Mouse (Mus musculus) heart, embryonic 13.5 days (tissue): ENCODE data around the gene Plrg1. TPM values are rescaled to one million over a fixed set of nuclear protein-coding genes. Genes with fewer than 3 reads are reported as not detected.

Source experiments
- ATAC-seq: fragments of 200-750 bp; cut with Nextera tagmentation; 2 replicates; pipeline ENCODE4 v1.8.0; 2017; ENCODE audit warnings: moderate TSS enrichment; ENCODE audit not compliant: insufficient number of reproducible peaks, low FRiP score, low TSS enrichment; ENCODE audit errors: extremely low read depth
- H3K27ac ChIP-seq: fragments of 300-500 bp; sonication (generic); replicated peaks from 2 replicates; pipeline ENCODE4 v1.5.1; 2015; ENCODE audit warnings: moderate library complexity, mild to moderate bottlenecking, inconsistent platforms
- H3K27me3 ChIP-seq: fragments of 300-500 bp; sonication (generic); replicated peaks from 2 replicates; pipeline ENCODE4 v1.6.1; 2015; ENCODE audit warnings: mild to moderate bottlenecking, inconsistent platforms
- H3K36me3 ChIP-seq: fragments of 300-500 bp; sonication (generic); 2 replicates; pipeline ENCODE4 v1.6.1; 2015; ENCODE audit warnings: mild to moderate bottlenecking, inconsistent platforms
- H3K4me1 ChIP-seq: fragments of 300-500 bp; sonication (generic); 2 replicates; pipeline ENCODE4 v1.6.1; 2015; ENCODE audit warnings: inconsistent platforms
- H3K4me2 ChIP-seq: fragments of 300-500 bp; sonication (generic); 2 replicates; pipeline ENCODE4 v1.6.1; 2015; ENCODE audit warnings: inconsistent platforms, mild to moderate bottlenecking, moderate library complexity
- H3K4me3 ChIP-seq: fragments of 300-500 bp; sonication (generic); 2 replicates; pipeline ENCODE4 v1.5.1; 2015; ENCODE audit warnings: moderate library complexity, mild to moderate bottlenecking, inconsistent platforms
- H3K9ac ChIP-seq: fragments of 300-500 bp; sonication (generic); 2 replicates; pipeline ENCODE4 v1.6.1; 2015; ENCODE audit warnings: inconsistent platforms, mild to moderate bottlenecking, moderate library complexity
- H3K9me3 ChIP-seq: fragments of 300-500 bp; sonication (generic); 2 replicates; pipeline ENCODE4 v1.6.1; 2016; ENCODE audit warnings: inconsistent platforms
- WGBS: fragments of 180-500 bp; shearing (Covaris S2); methylation state at CpG from one replicate; pipeline ENCODE4 v1.1.7; 2015; ENCODE audit warnings: mixed read lengths; 5-methylcytosine and 5-hydroxymethylcytosine counted together
- polyA plus RNA-seq: library from polyadenylated mRNA; unstranded; fragments of >200 nt; fragmentation: Nextera tagmentation; extraction: Ambion mirVana; gene quantifications from 2 replicates; pipeline ENCODE4 v1.2.1, GENCODE M21; 2015

Plrg1 gene
- polyA plus RNA-seq, 1 experiment from 2014 or later: 56.5 TPM

- Histone ChIP-seq H3K27me3 (peaks cover 4% of the 10 kb centered on the region; the same call in 1 of the 2 replicates), H3K4me3 (peak overlapping the region; percentile 41; the same call in 1 of the 2 replicates), H3K9me3 (no peaks in the 10 kb centered on the region), H3K4me1 (peaks cover 12% of the 10 kb centered on the region; the same call in 1 of the 2 replicates), H3K27ac (no peak overlapping the region), H3K9ac (no peak overlapping the region), H3K36me3 (no peaks in the 10 kb centered on the region), H3K4me2 (peak overlapping the region; percentile 64)
- ATAC-seq: no peak
- 79% methylated on average over 1 of the region's 1 CpGs for WGBS
Observed at GRCm38 (mm10) chr3:83099139-83099538, 43.8 kb downstream of the Plrg1 start.

- H3K36me3 ChIP-seq: no peaks in the 10 kb centered on the region
- no peak overlapping the region for H3K4me3 ChIP-seq
- 65% methylated on average over 6 of the region's 6 CpGs for WGBS
- H3K9me3 ChIP-seq: no peaks in the 10 kb centered on the region
- no peak overlapping the region for H3K27ac ChIP-seq
- H3K27me3 ChIP-seq: peaks cover 4% of the 10 kb centered on the region; the same call in 1 of the 2 replicates
- peaks cover 12% of the 10 kb centered on the region; the same call in 1 of the 2 replicates for H3K4me1 ChIP-seq
- no peak overlapping the region for H3K4me2 ChIP-seq
- H3K9ac ChIP-seq: no peak overlapping the region
- no peak for ATAC-seq
Observed at GRCm38 (mm10) chr3:83099651-83100050, 44.3 kb downstream of the Plrg1 start.

GRCm38 (mm10) chr3:83102286-83102685 lies 47.0 kb downstream of the Plrg1 start:
- Histone ChIP-seq H3K9ac (no peak overlapping the region), H3K4me3 (no peak overlapping the region), H3K36me3 (no peaks in the 10 kb centered on the region), H3K27ac (no peak overlapping the region), H3K9me3 (no peaks in the 10 kb centered on the region), H3K27me3 (0 out of 2 replicates have a peak, but pooled peaks cover 4% of the 10 kb centered on the region), H3K4me2 (no peak overlapping the region), H3K4me1 (peaks cover 12% of the 10 kb centered on the region; the same call in 1 of the 2 replicates)
- ATAC-seq: no peak
- 82% methylated on average over 6 of the region's 6 CpGs for WGBS

GRCm38 (mm10) chr3:83110163-83110562 lies 54.8 kb downstream of the Plrg1 start:
- no peaks in the 10 kb centered on the region for H3K9me3 ChIP-seq
- 30% methylated on average over 4 of the region's 4 CpGs for WGBS
- H3K4me2 ChIP-seq: no peak overlapping the region
- H3K9ac ChIP-seq: no peak overlapping the region
- H3K4me3 ChIP-seq: no peak overlapping the region
- no peaks in the 10 kb centered on the region for H3K4me1 ChIP-seq
- H3K36me3 ChIP-seq: no peaks in the 10 kb centered on the region
- no peak overlapping the region for H3K27ac ChIP-seq
- no peak for ATAC-seq
- peaks cover 16% of the 10 kb centered on the region; the same call in 1 of the 2 replicates for H3K27me3 ChIP-seq

GRCm38 (mm10) chr3:83111485-83112261 lies 56.4 kb downstream of the Plrg1 start:
- H3K4me2 ChIP-seq: no peak overlapping the region
- no peaks in the 10 kb centered on the region for H3K4me1 ChIP-seq
- no peak overlapping the region for H3K27ac ChIP-seq
- ATAC-seq: no peak
- H3K4me3 ChIP-seq: no peak overlapping the region
- H3K27me3 ChIP-seq: peaks cover 16% of the 10 kb centered on the region; the same call in 1 of the 2 replicates
- WGBS: 66% methylated on average over 7 of the region's 7 CpGs
- no peak overlapping the region for H3K9ac ChIP-seq
- H3K9me3 ChIP-seq: no peaks in the 10 kb centered on the region
- H3K36me3 ChIP-seq: no peaks in the 10 kb centered on the region

GRCm38 (mm10) chr3:83112869-83113268 lies 57.5 kb downstream of the Plrg1 start:
- Histone ChIP-seq H3K4me3 (no peak overlapping the region), H3K9me3 (no peaks in the 10 kb centered on the region), H3K4me2 (no peak overlapping the region), H3K27me3 (peaks cover 16% of the 10 kb centered on the region; the same call in 1 of the 2 replicates), H3K27ac (no peak overlapping the region), H3K4me1 (no peaks in the 10 kb centered on the region), H3K36me3 (no peaks in the 10 kb centered on the region), H3K9ac (no peak overlapping the region)
- no peak for ATAC-seq
- WGBS: 30% methylated on average over 3 of the region's 3 CpGs

- Histone ChIP-seq H3K27ac (no peak overlapping the region), H3K4me2 (no peak overlapping the region), H3K9me3 (no peaks in the 10 kb centered on the region), H3K9ac (no peak overlapping the region), H3K4me3 (no peak overlapping the region), H3K4me1 (no peaks in the 10 kb centered on the region), H3K27me3 (peaks cover 11% of the 10 kb centered on the region; the same call in 1 of the 2 replicates), H3K36me3 (no peaks in the 10 kb centered on the region)
- ATAC-seq: no peak
- WGBS: 62% methylated on average over 1 of the region's 1 CpGs
Observed at GRCm38 (mm10) chr3:83114946-83115345, 59.6 kb downstream of the Plrg1 start.

GRCm38 (mm10) chr3:83117592-83117991 lies 62.3 kb downstream of the Plrg1 start:
- Histone ChIP-seq H3K9ac (no peak overlapping the region), H3K27me3 (no peaks in the 10 kb centered on the region), H3K4me1 (no peaks in the 10 kb centered on the region), H3K4me2 (no peak overlapping the region), H3K9me3 (no peaks in the 10 kb centered on the region), H3K27ac (no peak overlapping the region), H3K4me3 (no peak overlapping the region), H3K36me3 (no peaks in the 10 kb centered on the region)
- WGBS: 69% methylated on average over 10 of the region's 10 CpGs
- ATAC-seq: no peak

Other genes starting within 250 kb of the Plrg1 start
- gene Rbm46, start 179.0 kb upstream of the Plrg1 start, polyA plus RNA-seq: 1.9 and 2.5 TPM in 2 replicates
- gene Lrat, start 151.5 kb upstream of the Plrg1 start, polyA plus RNA-seq: 0.12 and 0.28 TPM in 2 replicates
- gene Fgg, start 47.8 kb upstream of the Plrg1 start, polyA plus RNA-seq: 2.9 and 9.8 TPM in 2 replicates
- gene Fga, start 29.4 kb upstream of the Plrg1 start, polyA plus RNA-seq: 1.4 and 8.7 TPM in 2 replicates
- gene Fgb, start 5.7 kb upstream of the Plrg1 start, polyA plus RNA-seq: 0.82 and 5.8 TPM in 2 replicates
- 0.08 and 0.23 TPM in 2 replicates for gene Dchs2, start 72.4 kb downstream of the Plrg1 start, polyA plus RNA-seq